Mouse (Mus musculus) C2C12 (cell line): ENCODE data around the gene Mrnip. TPM values are rescaled to one million over a fixed set of nuclear protein-coding genes. Genes with fewer than 3 reads are reported as not detected.

Source experiments
- H3K27me3 ChIP-seq: one replicate; pipeline ENCODE4 v1.6.1; 2011; ENCODE audit not compliant: control insufficient read depth, insufficient read depth, insufficient read length
- H3K36me3 ChIP-seq: one replicate; pipeline ENCODE4 v1.6.1; 2011; ENCODE audit not compliant: control insufficient read depth, insufficient read depth
- H3K4me3 ChIP-seq: one replicate; pipeline ENCODE4 v1.5.1; 2011; ENCODE audit warnings: mild to moderate bottlenecking, control low read depth; ENCODE audit not compliant: poor library complexity, insufficient read depth, severe bottlenecking
- H3K79me2 ChIP-seq: one replicate; pipeline ENCODE4 v1.6.1; 2011; ENCODE audit not compliant: control insufficient read depth, insufficient read depth
- H3K79me3 ChIP-seq: one replicate; pipeline ENCODE4 v1.6.1; 2011; ENCODE audit warnings: low read depth, control low read depth
- H3ac ChIP-seq: one replicate; pipeline ENCODE3; 2011; ENCODE audit warnings: low read depth; ENCODE audit not compliant: control insufficient read depth, insufficient read length
- CEBPB ChIP-seq: IDR thresholded peaks from one replicate; pipeline ENCODE4 v1.6.1; 2011; ENCODE audit warnings: low read depth, mild to moderate bottlenecking, control low read depth, moderate library complexity
- CTCF ChIP-seq: IDR thresholded peaks from one replicate; pipeline ENCODE4 v1.5.1; 2011; ENCODE audit not compliant: control insufficient read depth, insufficient read depth, insufficient read length
- FOSL1 ChIP-seq: IDR thresholded peaks from one replicate; pipeline ENCODE4 v1.8.0; 2011; ENCODE audit warnings: mild to moderate bottlenecking, low read length; ENCODE audit not compliant: poor library complexity, insufficient read depth, severe bottlenecking
- MAX ChIP-seq: IDR thresholded peaks from one replicate; pipeline ENCODE4 v1.6.1; 2011; ENCODE audit warnings: mild to moderate bottlenecking, control low read depth
- MYOD1 ChIP-seq: IDR thresholded peaks from one replicate; pipeline ENCODE4 v1.6.1; 2011; ENCODE audit warnings: low read depth; ENCODE audit not compliant: control insufficient read depth, insufficient read length
- MYOG ChIP-seq: IDR thresholded peaks from one replicate; pipeline ENCODE4 v1.6.1; 2011; ENCODE audit not compliant: control insufficient read depth, insufficient read length; ENCODE audit errors: extremely low read depth
- USF1 ChIP-seq: IDR thresholded peaks from one replicate; pipeline ENCODE4 v1.6.1; 2011; ENCODE audit warnings: low read depth, mild to moderate bottlenecking, control low read depth, moderate library complexity
- polyA plus RNA-seq: library from polyadenylated mRNA; unstranded; fragments of >200 nt; fragmentation: generic; extraction: Trizol; gene quantifications from one replicate; pipeline ENCODE4 v1.2.1, GENCODE M21; 2012; ENCODE audit warnings: missing spikeins

Mrnip gene
- polyA plus RNA-seq, 1 experiment: 4.7 TPM

- Histone ChIP-seq H3K36me3 (peaks cover 36% of the 10 kb centered on the region), H3ac (no peak overlapping the region), H3K4me3 (no peak overlapping the region), H3K79me2 (no peaks in the 10 kb centered on the region), H3K79me3 (no peaks in the 10 kb centered on the region), H3K27me3 (no peaks in the 10 kb centered on the region)
- TF ChIP-seq FOSL1: no peak
- TF ChIP-seq CTCF: no peak
- TF ChIP-seq MYOD1: no peak
- no peak for TF ChIP-seq MYOG
- TF ChIP-seq USF1: no peak
- TF ChIP-seq CEBPB: no peak
- TF ChIP-seq MAX: no peak
Observed at GRCm38 (mm10) chr11:50162338-50163050, 11.8 kb upstream of the Mrnip start.

- Histone ChIP-seq H3K4me3 (no peak overlapping the region), H3K79me3 (no peaks in the 10 kb centered on the region), H3K36me3 (peaks cover 17% of the 10 kb centered on the region), H3ac (no peak overlapping the region), H3K79me2 (no peaks in the 10 kb centered on the region), H3K27me3 (no peaks in the 10 kb centered on the region)
- no peak for TF ChIP-seq MYOD1
- no peak for TF ChIP-seq CEBPB
- TF ChIP-seq MAX: no peak
- no peak for TF ChIP-seq CTCF
- TF ChIP-seq FOSL1: no peak
- no peak for TF ChIP-seq MYOG
- TF ChIP-seq USF1: no peak
Observed at GRCm38 (mm10) chr11:50168352-50168751, 5.9 kb upstream of the Mrnip start.

GRCm38 (mm10) chr11:50174730-50175187 lies 515 bp downstream of the Mrnip start:
- no peaks in the 10 kb centered on the region for H3K36me3 ChIP-seq
- no peak for TF ChIP-seq MYOG
- peak; percentile 64 for TF ChIP-seq MAX
- no peaks in the 10 kb centered on the region for H3K27me3 ChIP-seq
- H3ac ChIP-seq: peak overlapping the region; percentile 85
- H3K4me3 ChIP-seq: peak overlapping the region; percentile 64
- no peaks in the 10 kb centered on the region for H3K79me3 ChIP-seq
- peaks cover 6% of the 10 kb centered on the region for H3K79me2 ChIP-seq

GRCm38 (mm10) chr11:50176351-50176750 lies 2.1 kb downstream of the Mrnip start:
- Histone ChIP-seq H3ac (no peak overlapping the region), H3K27me3 (no peaks in the 10 kb centered on the region), H3K4me3 (no peak overlapping the region), H3K79me2 (peaks cover 6% of the 10 kb centered on the region), H3K36me3 (no peaks in the 10 kb centered on the region), H3K79me3 (no peaks in the 10 kb centered on the region)
- no peak for TF ChIP-seq MAX
- no peak for TF ChIP-seq FOSL1
- TF ChIP-seq MYOG: no peak
- TF ChIP-seq MYOD1: no peak
- TF ChIP-seq CTCF: no peak

GRCm38 (mm10) chr11:50177111-50177510 lies 2.9 kb downstream of the Mrnip start:
- no peak for TF ChIP-seq MYOD1
- TF ChIP-seq MYOG: no peak
- TF ChIP-seq CTCF: no peak
- TF ChIP-seq USF1: no peak
- no peak for TF ChIP-seq FOSL1
- TF ChIP-seq CEBPB: no peak
- no peak for TF ChIP-seq MAX
- peaks cover 6% of the 10 kb centered on the region for H3K79me2 ChIP-seq
- H3ac ChIP-seq: no peak overlapping the region
- H3K36me3 ChIP-seq: no peaks in the 10 kb centered on the region
- no peaks in the 10 kb centered on the region for H3K79me3 ChIP-seq
- no peak overlapping the region for H3K4me3 ChIP-seq
- no peaks in the 10 kb centered on the region for H3K27me3 ChIP-seq
